Mouse (Mus musculus) effector memory CD4-positive, alpha-beta T cell, adult 7 months (primary cell): Measurements from ENCODE around the gene Ros1. TPM values are rescaled to one million over a fixed set of nuclear protein-coding genes. Genes with fewer than 3 reads are reported as not detected.

ENCODE experiments used
- polyA plus RNA-seq: library from polyadenylated mRNA; unstranded; fragments of 100-300 nt; shearing (Covaris generic); gene quantifications from one replicate; pipeline ENCODE4 v1.2.1, GENCODE M21; 2017

Gene Ros1
- polyA plus RNA-seq, result 0.06 TPM

GRCm38 (mm10) chr10:52194957-52195852 is at the start of gene Ros1:
Gene Ros1 (minus strand): TSS chr10:52195244.

DNA sequence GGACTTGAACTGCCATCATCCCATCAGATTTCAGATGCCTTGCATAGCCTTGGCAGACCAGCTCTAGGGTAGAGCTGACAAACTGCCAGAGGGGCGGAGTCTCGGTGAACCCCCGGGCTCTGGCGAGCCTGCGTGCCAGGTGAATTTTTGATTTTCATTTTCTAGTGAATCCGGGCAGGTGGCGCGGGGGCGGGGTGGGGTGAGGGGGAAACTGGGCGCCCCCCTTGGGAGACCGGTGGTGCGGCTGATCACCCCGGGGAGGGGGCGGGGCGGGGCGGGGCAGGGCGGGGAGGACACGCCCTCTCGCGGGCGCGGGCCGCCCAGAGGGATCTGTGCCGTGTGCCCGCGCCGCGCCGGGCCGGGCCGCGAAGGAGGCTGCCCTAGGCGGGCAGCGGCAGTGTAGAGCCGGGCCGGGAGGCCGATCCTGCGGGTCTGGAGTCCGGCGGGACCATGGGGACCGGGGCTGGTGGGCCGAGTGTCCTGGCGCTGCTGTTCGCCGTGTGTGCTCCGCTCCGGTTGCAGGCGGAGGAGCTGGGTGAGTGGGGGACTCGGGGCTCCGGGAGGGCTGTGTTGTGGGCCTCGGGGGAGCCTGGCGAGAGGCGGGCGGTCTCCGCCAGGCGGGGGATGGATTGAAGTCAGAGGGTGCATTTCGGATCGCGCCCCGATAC is 38.4 kb upstream of the Ros1 start, which contains the start of gene Dcbld1:
Gene Dcbld1, plus strand, starts transcription at position 319 of the 668 bp plus-strand sequence.

GRCm38 (mm10) chr10:52022413-52023212 is 172.4 kb downstream of the Ros1 start, which contains the start of gene Vgll2:
Gene Vgll2 (plus strand): TSS chr10:52022502.

Other genes starting within 250 kb of the Ros1 start
- not detected for gene Vgll2, start 172.7 kb downstream of the Ros1 start, polyA plus RNA-seq
- 0.63 TPM for gene Dcbld1, start 38.4 kb upstream of the Ros1 start, polyA plus RNA-seq
- gene Gm26741, start 163.5 kb upstream of the Ros1 start, polyA plus RNA-seq, result not detected
- gene Gopc, start 186.9 kb upstream of the Ros1 start, polyA plus RNA-seq, result 23.7 TPM
- gene Nepn, start 193.7 kb upstream of the Ros1 start, polyA plus RNA-seq, result not detected
- 19.4 TPM for gene Nus1, start 222.3 kb upstream of the Ros1 start, polyA plus RNA-seq